Comparison of ENCODE assay signal across 27 mouse cellular contexts in the genomic region with DNA sequence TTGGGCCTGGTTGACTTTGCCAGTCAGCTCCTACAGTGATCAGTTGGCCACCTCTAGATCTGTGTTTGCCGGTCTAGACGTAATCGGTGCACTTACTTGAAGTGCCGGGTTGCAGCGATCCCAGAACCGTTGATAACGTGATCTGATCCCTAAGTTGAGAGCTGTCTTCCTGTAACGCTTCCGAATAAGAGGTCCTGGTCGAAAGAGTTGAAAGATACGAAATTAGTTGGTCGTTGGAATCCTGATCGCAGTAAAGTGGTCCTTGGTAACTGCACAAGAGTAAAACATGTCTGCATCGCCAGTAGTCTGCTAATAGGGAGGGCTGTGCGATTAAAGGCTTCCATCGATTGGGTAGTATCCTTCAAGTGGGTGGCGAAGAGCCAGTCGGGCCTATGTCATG. TPM values are rescaled to one million over a fixed set of nuclear protein-coding genes. Genes with fewer than 3 reads are reported as not detected.
DNase-seq lines count a peak whose midpoint lies in the region; ATAC-seq and TF ChIP-seq lines count a peak whose summit lies in the region.
"Had no signal": no experiment of that assay in that cellular context is flagged by ENCODE, and none has a peak within 500 bp of the region (broad histone marks: within the 10 kb centered on the region; RNA-seq: fewer than 3 reads in every experiment).

No protein-coding gene starts in this region.

- H3K27me3 ChIP-seq in liver, embryonic 12.5 days (replicated peaks): no peaks in the 10 kb centered on the region
- H3K27me3 ChIP-seq in ES-Bruce4 (ENCODE audit: control insufficient read depth, insufficient read depth, low read length, poor library complexity, severe bottlenecking): no peaks in the 10 kb centered on the region
- no peaks in the 10 kb centered on the region for H3K27me3 ChIP-seq in liver, embryonic 16.5 days (ENCODE audit: control insufficient read depth, insufficient read depth, low read depth, low read length)
- H3K27me3 ChIP-seq: embryonic facial prominence, embryonic 12.5 days; forebrain, embryonic 13.5 days; heart, embryonic 12.5 days; neural tube, embryonic 15.5 days; stomach, embryonic 15.5 days had no signal

- peaks cover 64% of the 10 kb centered on the region for H3K36me3 ChIP-seq in liver, embryonic 12.5 days
- H3K36me3 ChIP-seq in ES-Bruce4 (ENCODE audit: control insufficient read depth, insufficient read depth, low read length, poor library complexity, severe bottlenecking): peaks cover 61% of the 10 kb centered on the region
- H3K36me3 ChIP-seq in liver, embryonic 16.5 days (ENCODE audit: control insufficient read depth, insufficient read depth): peaks cover 57% of the 10 kb centered on the region

- no peak for DNase-seq in liver
- peak; percentile 59 for DNase-seq in ZHBTc4 (ENCODE audit: low read depth, low spot score)
- no peak for DNase-seq in natural killer cell, adult 2 months (ENCODE audit: low spot score in 2 of 2)
- DNase-seq in left cerebral cortex, adult 18-20 months (ENCODE audit: low spot score in 2 of 2): no peak
- no peak for DNase-seq in left cerebral cortex, postnatal 14 days (ENCODE audit: low spot score in 2 of 2)
- DNase-seq: adrenal gland, postnatal 10 days; cerebellum, adult 18-20 months; heart, postnatal 10 days; kidney, adult 11 months; kidney, postnatal 4 days; midbrain, embryonic 14.5 days; thymus, adult 2 months had no signal

- peaks cover 46% of the 10 kb centered on the region for H3K4me1 ChIP-seq in liver, embryonic 12.5 days
- no peaks in the 10 kb centered on the region for H3K4me1 ChIP-seq in ES-Bruce4 (ENCODE audit: control insufficient read depth, insufficient read depth, low read length)
- H3K4me1 ChIP-seq in liver, embryonic 16.5 days (ENCODE audit: control insufficient read depth, low read depth, low read length): peaks cover 31% of the 10 kb centered on the region

- 0 out of 2 replicates have a peak overlapping the region, but pooled peaks have one; percentile 5 for H3K4me3 ChIP-seq in liver, embryonic 12.5 days
- H3K4me3 ChIP-seq in ES-Bruce4 (ENCODE audit: low read depth, low read length): peak overlapping the region; percentile 10
- peak overlapping the region; percentile 15; the same call in 1 of the 2 replicates for H3K4me3 ChIP-seq in liver, embryonic 16.5 days (ENCODE audit: low read depth, low read length)
- H3K4me3 ChIP-seq: embryonic facial prominence, embryonic 12.5 days; forebrain, embryonic 13.5 days; heart, embryonic 12.5 days; hindbrain, embryonic 10.5 days; neural tube, embryonic 15.5 days; stomach, embryonic 15.5 days had no signal

- no peak for TF ChIP-seq CTCF in ES-Bruce4 (IDR thresholded peaks at IDR 0.05; ENCODE audit: low read depth, low read length)

- WGBS in liver, embryonic 12.5 days (ENCODE audit: insufficient replicate concordance): 93% methylated on average over 18 of the region's 18 CpGs
- 91% methylated on average over 18 of the region's 18 CpGs for WGBS in liver, embryonic 16.5 days (ENCODE audit: insufficient replicate concordance)

- no peaks in the 10 kb centered on the region for H3K9me3 ChIP-seq in liver, embryonic 12.5 days (replicated peaks)
- no peaks in the 10 kb centered on the region for H3K9me3 ChIP-seq in ES-Bruce4 (replicated peaks; ENCODE audit: control insufficient read depth, insufficient read depth, low read length, poor library complexity, severe bottlenecking)
- no peaks in the 10 kb centered on the region for H3K9me3 ChIP-seq in liver, embryonic 16.5 days (replicated peaks; ENCODE audit: control insufficient read depth, low read length)
- H3K9me3 ChIP-seq: embryonic facial prominence, embryonic 12.5 days; forebrain, embryonic 13.5 days; heart, embryonic 12.5 days; hindbrain, embryonic 10.5 days; neural tube, embryonic 15.5 days; stomach, embryonic 15.5 days had no signal

- intact Hi-C loops in left cerebral cortex, postnatal 14 days (cut with DNase I): loop anchor here (5.0 kb wide), 1 partner anchor 156 kb away; a partner anchor contains a TSS

- no peak overlapping the region for H3K27ac ChIP-seq in liver, embryonic 12.5 days
- peak overlapping the region; percentile 0; the same call in 1 of the 2 replicates for H3K27ac ChIP-seq in ES-Bruce4 (ENCODE audit: insufficient read depth, low read length)
- H3K27ac ChIP-seq in liver, embryonic 16.5 days (ENCODE audit: low read length): no peak overlapping the region
- H3K27ac ChIP-seq: embryonic facial prominence, embryonic 12.5 days; forebrain, embryonic 13.5 days; hindbrain, embryonic 10.5 days; neural tube, embryonic 15.5 days; stomach, embryonic 15.5 days had no signal

- ATAC-seq in liver, embryonic 12.5 days: no peak
- ATAC-seq in liver, embryonic 16.5 days (ENCODE audit: low read depth): no peak
- ATAC-seq: forebrain, embryonic 13.5 days; hindbrain, embryonic 16.5 days had no signal

- peak overlapping the region; percentile 18 for H3K4me2 ChIP-seq in liver, embryonic 12.5 days
- peak overlapping the region; percentile 21 for H3K4me2 ChIP-seq in liver, embryonic 16.5 days (ENCODE audit: low read depth, low read length)
- H3K4me2 ChIP-seq: embryonic facial prominence, embryonic 12.5 days; forebrain, embryonic 13.5 days; heart, embryonic 12.5 days; neural tube, embryonic 15.5 days; stomach, embryonic 15.5 days had no signal

- no peak for TF ChIP-seq POLR2A in ES-Bruce4 (IDR thresholded peaks at IDR 0.05; ENCODE audit: insufficient read depth, low read length)

- TF ChIP-seq EP300 in ES-Bruce4 (IDR thresholded peaks at IDR 0.05; ENCODE audit: insufficient read depth, low read depth, low read length): no peak

- 0 out of 2 replicates have a peak overlapping the region, but pooled peaks have one; percentile 7 for H3K9ac ChIP-seq in liver, embryonic 12.5 days
- H3K9ac ChIP-seq in ES-Bruce4 (ENCODE audit: low read depth, poor library complexity, severe bottlenecking): peak overlapping the region; percentile 16; the same call in 1 of the 2 replicates
- H3K9ac ChIP-seq in liver, embryonic 16.5 days (ENCODE audit: low read depth, low read length): no peak overlapping the region
- H3K9ac ChIP-seq: embryonic facial prominence, embryonic 12.5 days; forebrain, embryonic 13.5 days; heart, embryonic 12.5 days; neural tube, embryonic 15.5 days; stomach, embryonic 15.5 days had no signal

RNA-seq across cellular contexts. Expression of a gene that starts 2.9 kb away (rescaled TPM):
- 357 and 402 TPM in 2 replicates for polyA plus RNA-seq in liver, embryonic 12.5 days (2016; fragmentation: Nextera tagmentation; extraction: Ambion mirVana)
- 605 and 614 TPM in 2 replicates for polyA plus RNA-seq in ES-Bruce4 (2011; ENCODE audit: insufficient read depth, insufficient read length, low read depth, missing spikeins)
- 273 and 294 TPM in 2 replicates for polyA plus RNA-seq in liver, embryonic 16.5 days (2015; fragmentation: Nextera tagmentation; extraction: Ambion mirVana)
- 100 to 1,000 TPM; 277 to 300 TPM for total RNA-seq in left cerebral cortex, adult 18-20 months (2021)
- total RNA-seq in left cerebral cortex, postnatal 14 days (2021): 100 to 1,000 TPM; 314 to 326 TPM

RNA-seq across cellular contexts. Expression of a gene that starts 20.3 kb away (rescaled TPM):
- 0.57 and 0.60 TPM in 2 replicates for polyA plus RNA-seq in liver, embryonic 12.5 days (2016; fragmentation: Nextera tagmentation; extraction: Ambion mirVana)
- not detected in 2 replicates for polyA plus RNA-seq in ES-Bruce4 (2011; ENCODE audit: insufficient read depth, insufficient read length, low read depth, missing spikeins)
- polyA plus RNA-seq in liver, embryonic 16.5 days (2015; fragmentation: Nextera tagmentation; extraction: Ambion mirVana): 27.0 and 39.5 TPM in 2 replicates
- not detected for total RNA-seq in left cerebral cortex, adult 18-20 months (2021)
- total RNA-seq in left cerebral cortex, postnatal 14 days (2021): not detected
- total RNA-seq: granulocyte monocyte progenitor cell, adult 5-6 weeks; heart, postnatal 10 days; left cerebral cortex, postnatal 36 days had no signal
- polyA plus RNA-seq: C2C12; erythroblast, embryonic 14.5 days; urinary bladder, adult 2 months had no signal

Comparison
In these comparisons a context has a peak if more than half of its experiments do, and no peak if none do; other contexts are left out.
1. RNA of a gene that starts 20.3 kb away (polyA plus RNA-seq): 27.0 to 39.5 TPM in liver, embryonic 16.5 days; 0.57 to 0.60 TPM in liver, embryonic 12.5 days and not detected in ES-Bruce4; every median in the first group is over 10 times any median in the second.
2. Peak in every context shown above with its lines, with median percentiles within 50 percentile points of each other: H3K4me3 ChIP-seq.